Mouse (Mus musculus): Measurements from ENCODE around the gene Rpl34. TPM values are rescaled to one million over a fixed set of nuclear protein-coding genes. Genes with fewer than 3 reads are reported as not detected.

Gene Rpl34
- polyA plus RNA-seq, 1 experiment from 2014 or later: 825 TPM

DNA sequence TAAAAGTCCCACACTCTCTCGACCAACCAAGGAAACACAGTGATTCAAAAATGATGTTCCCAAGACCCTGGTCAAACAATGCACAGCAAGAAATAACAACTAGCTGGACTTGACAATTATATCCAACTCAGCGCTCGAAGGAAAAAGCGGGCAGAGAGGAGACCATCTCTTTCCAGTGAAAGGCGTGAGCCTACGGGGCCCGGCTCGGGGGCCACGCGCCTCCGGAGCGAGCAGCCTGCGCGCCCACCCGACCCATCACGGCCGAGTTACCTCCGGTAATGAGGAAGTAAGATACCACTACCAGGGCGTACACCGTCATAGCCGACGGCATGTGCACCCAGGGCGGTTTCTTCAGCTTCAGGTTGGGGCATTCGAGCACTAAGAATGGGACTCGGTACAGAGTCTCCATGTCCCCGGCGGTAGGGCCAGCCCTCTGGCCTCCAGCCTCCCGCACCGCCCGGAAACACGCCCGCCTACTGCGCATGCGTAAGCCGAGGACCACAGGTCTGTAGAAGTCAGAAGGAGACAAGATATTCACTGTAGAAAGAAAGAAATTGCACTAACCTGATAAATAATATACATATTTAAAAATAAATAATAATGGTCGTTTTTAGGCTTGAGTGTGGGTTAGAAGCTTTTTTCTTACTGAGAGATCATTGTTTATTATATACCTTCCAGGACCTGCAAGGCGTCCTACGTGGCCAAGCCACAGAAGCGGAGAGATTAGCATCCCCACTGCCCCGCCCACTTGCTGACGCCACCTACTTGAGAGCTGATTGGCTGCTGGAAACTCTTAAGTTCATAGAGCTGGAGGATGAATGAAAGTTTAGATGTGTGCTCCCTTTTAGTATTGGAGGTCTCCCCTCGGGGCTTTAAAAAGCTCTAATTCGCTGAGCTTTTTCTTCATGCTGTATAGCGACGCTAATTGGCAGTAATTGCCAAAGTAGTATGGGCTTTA lies 21.0 kb downstream of the Rpl34 start, which contains the start of gene Ostc:
TSS of gene Ostc (minus strand) at position 478 of the 958 bp plus-strand sequence.
- H3K9me3 ChIP-seq (ENCODE audit: control insufficient read depth, low read length): no peaks in the 10 kb centered on the region
- H3K9ac ChIP-seq (ENCODE audit: low read length): peak within 1 kb of the TSS; percentile 76
- no peaks in the 10 kb centered on the region; the same call in 1 of the 2 replicates for H3K4me1 ChIP-seq (replicated peaks; ENCODE audit: control insufficient read depth, insufficient read depth)
- WGBS: under 1% methylated on average over 45 of the region's 45 CpGs
- peak; percentile 96 for DNase-seq (ENCODE audit: low spot score)
- TF ChIP-seq EP300 (optimal IDR thresholded peaks at IDR 0.05) (peak; percentile 100), CTCF (IDR thresholded peaks at IDR 0.05; ENCODE audit: low read depth) (no peak)
- peak within 1 kb of the TSS; percentile 65 for H3K4me2 ChIP-seq (replicated peaks; ENCODE audit: low read depth)
- peak within 1 kb of the TSS; percentile 76 for H3K27ac ChIP-seq (replicated peaks)
- peak; percentile 98 for ATAC-seq (ENCODE audit: low FRiP score, low TSS enrichment)
- peak within 1 kb of the TSS; percentile 76 for H3K4me3 ChIP-seq (ENCODE audit: low read depth, low read length)
- no peaks in the 10 kb centered on the region for H3K36me3 ChIP-seq (ENCODE audit: control insufficient read depth, insufficient read depth, low read length)
- H3K27me3 ChIP-seq (ENCODE audit: control insufficient read depth, insufficient read depth, low read length): no peaks in the 10 kb centered on the region

DNA sequence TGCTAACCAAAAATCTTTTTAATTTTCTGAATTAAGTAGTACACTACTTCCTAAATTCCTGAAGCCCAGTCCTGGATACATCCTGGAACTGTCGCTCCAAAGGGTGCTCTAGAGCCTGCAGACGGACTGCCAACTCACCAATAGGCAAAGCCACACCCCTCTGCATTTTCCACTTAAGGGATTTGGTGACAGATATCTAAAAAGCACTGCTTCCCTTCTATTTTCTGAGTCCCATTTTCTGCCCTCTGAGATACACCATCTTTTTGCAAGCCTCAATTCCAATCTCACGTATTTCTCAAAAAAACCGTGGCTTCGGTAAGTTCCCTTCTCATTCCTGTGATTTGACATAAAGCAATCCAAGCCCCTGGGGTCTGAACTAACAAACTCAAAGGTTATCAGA lies 21.7 kb downstream of the Rpl34 start:
- Histone ChIP-seq H3K4me3 (ENCODE audit: low read depth, low read length) (peak overlapping the region; percentile 76), H3K27me3 (ENCODE audit: control insufficient read depth, insufficient read depth, low read length) (no peaks in the 10 kb centered on the region), H3K4me2 (replicated peaks; ENCODE audit: low read depth) (peak overlapping the region; percentile 65), H3K36me3 (ENCODE audit: control insufficient read depth, insufficient read depth, low read length) (no peaks in the 10 kb centered on the region), H3K9me3 (ENCODE audit: control insufficient read depth, low read length) (no peaks in the 10 kb centered on the region), H3K9ac (ENCODE audit: low read length) (peak overlapping the region; percentile 76), H3K27ac (replicated peaks) (peak overlapping the region; percentile 76), H3K4me1 (replicated peaks; ENCODE audit: control insufficient read depth, insufficient read depth) (no peaks in the 10 kb centered on the region; the same call in 1 of the 2 replicates)
- TF ChIP-seq EP300 (optimal IDR thresholded peaks at IDR 0.05) (no peak), CTCF (IDR thresholded peaks at IDR 0.05; ENCODE audit: low read depth) (no peak)
- 1% methylated on average over 5 of the region's 5 CpGs for WGBS
- ATAC-seq (ENCODE audit: low FRiP score, low TSS enrichment) (no peak), DNase-seq (ENCODE audit: low spot score) (no peak)

DNA sequence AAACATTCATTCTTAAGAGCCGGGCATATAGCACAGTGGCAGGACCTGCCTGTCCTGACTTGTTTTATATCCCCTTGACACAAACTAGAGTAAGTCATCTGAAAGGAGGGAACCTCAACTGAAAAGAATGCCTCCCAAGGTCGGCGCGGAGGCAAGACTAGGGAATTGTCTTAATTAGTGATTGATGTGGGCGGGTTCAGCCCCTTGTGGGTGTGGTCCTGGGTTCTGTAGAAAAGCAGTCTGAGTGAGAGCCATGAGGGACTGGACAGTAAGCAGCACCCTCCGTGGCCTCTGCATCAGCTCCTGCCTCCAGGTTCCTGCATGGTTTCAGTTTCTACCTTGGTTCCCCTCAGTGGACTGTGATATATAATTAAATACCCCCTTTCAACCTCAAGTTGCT lies 27.9 kb downstream of the Rpl34 start:
- TF ChIP-seq EP300 (optimal IDR thresholded peaks at IDR 0.05): no peak
- no peak for TF ChIP-seq CTCF (IDR thresholded peaks at IDR 0.05; ENCODE audit: low read depth)
- Histone ChIP-seq H3K4me2 (replicated peaks; ENCODE audit: low read depth) (no peak overlapping the region), H3K4me3 (ENCODE audit: low read depth, low read length) (no peak overlapping the region), H3K36me3 (ENCODE audit: control insufficient read depth, insufficient read depth, low read length) (peaks cover 18% of the 10 kb centered on the region), H3K9ac (ENCODE audit: low read length) (no peak overlapping the region), H3K27ac (replicated peaks) (no peak overlapping the region), H3K4me1 (replicated peaks; ENCODE audit: control insufficient read depth, insufficient read depth) (no peaks in the 10 kb centered on the region), H3K9me3 (ENCODE audit: control insufficient read depth, low read length) (no peaks in the 10 kb centered on the region), H3K27me3 (ENCODE audit: control insufficient read depth, insufficient read depth, low read length) (no peaks in the 10 kb centered on the region)
- DNase-seq (ENCODE audit: low spot score) (no peak), ATAC-seq (ENCODE audit: low FRiP score, low TSS enrichment) (no peak)
- WGBS: 57% methylated on average over 6 of the region's 6 CpGs

GRCm38 (mm10) chr3:130697622-130698021 lies 32.6 kb downstream of the Rpl34 start:
- H3K27me3 ChIP-seq (ENCODE audit: control insufficient read depth, insufficient read depth, low read length): no peaks in the 10 kb centered on the region
- DNase-seq (ENCODE audit: low spot score) (no peak), ATAC-seq (ENCODE audit: low FRiP score, low TSS enrichment) (no peak)
- H3K9ac ChIP-seq (ENCODE audit: low read length): no peak overlapping the region
- H3K27ac ChIP-seq (replicated peaks): no peak overlapping the region
- 77% methylated on average over 4 of the region's 4 CpGs for WGBS
- no peak overlapping the region for H3K4me2 ChIP-seq (replicated peaks; ENCODE audit: low read depth)
- H3K9me3 ChIP-seq (ENCODE audit: control insufficient read depth, low read length): no peaks in the 10 kb centered on the region
- H3K4me3 ChIP-seq (ENCODE audit: low read depth, low read length): no peak overlapping the region
- H3K36me3 ChIP-seq (ENCODE audit: control insufficient read depth, insufficient read depth, low read length): peaks cover 16% of the 10 kb centered on the region
- no peak for TF ChIP-seq EP300 (optimal IDR thresholded peaks at IDR 0.05)
- no peak for TF ChIP-seq CTCF (IDR thresholded peaks at IDR 0.05; ENCODE audit: low read depth)
- H3K4me1 ChIP-seq (replicated peaks; ENCODE audit: control insufficient read depth, insufficient read depth): no peaks in the 10 kb centered on the region

DNA sequence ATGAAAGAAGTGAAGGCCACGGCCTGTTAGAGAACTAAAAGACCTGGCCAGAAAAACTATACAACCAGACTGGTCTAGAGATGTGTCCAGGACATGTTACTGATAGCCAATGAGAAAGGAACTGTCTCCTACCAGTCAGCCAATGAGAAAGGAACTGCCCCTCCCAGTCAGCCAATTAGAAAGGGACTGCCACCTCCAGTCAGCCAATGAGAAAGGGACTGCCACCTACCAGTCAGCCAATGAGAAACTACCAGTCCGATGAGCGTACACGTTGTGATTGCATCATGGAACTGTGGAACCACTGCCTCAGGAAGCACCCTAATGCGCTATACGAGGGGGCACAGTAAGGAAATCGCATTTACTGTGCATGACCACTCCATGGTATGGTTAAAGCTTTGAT lies 35.5 kb downstream of the Rpl34 start:
- WGBS: 91% methylated on average over 7 of the region's 7 CpGs
- H3K9me3 ChIP-seq (ENCODE audit: control insufficient read depth, low read length): no peaks in the 10 kb centered on the region

More for the DNA sequence above, 35.5 kb downstream of the Rpl34 start:
- H3K4me2 ChIP-seq (replicated peaks; ENCODE audit: low read depth): no peak overlapping the region
- DNase-seq (ENCODE audit: low spot score) (no peak), ATAC-seq (ENCODE audit: low FRiP score, low TSS enrichment) (no peak)
- H3K4me3 ChIP-seq (ENCODE audit: low read depth, low read length): no peak overlapping the region
- TF ChIP-seq EP300 (optimal IDR thresholded peaks at IDR 0.05) (no peak), CTCF (IDR thresholded peaks at IDR 0.05; ENCODE audit: low read depth) (no peak)
- H3K4me1 ChIP-seq (replicated peaks; ENCODE audit: control insufficient read depth, insufficient read depth): peaks cover 4% of the 10 kb centered on the region; the same call in 1 of the 2 replicates
- no peaks in the 10 kb centered on the region for H3K27me3 ChIP-seq (ENCODE audit: control insufficient read depth, insufficient read depth, low read length)
- H3K36me3 ChIP-seq (ENCODE audit: control insufficient read depth, insufficient read depth, low read length): peaks cover 5% of the 10 kb centered on the region; the same call in 1 of the 2 replicates
- H3K27ac ChIP-seq (replicated peaks): no peak overlapping the region
- H3K9ac ChIP-seq (ENCODE audit: low read length): no peak overlapping the region

Measured in stomach, postnatal 0 days (tissue).